Comparison of ENCODE assay signal across 8 mouse cellular contexts in genomic region chr8:126970579-126971313, GRCm38 (mm10). TPM values are rescaled to one million over a fixed set of nuclear protein-coding genes. Genes with fewer than 3 reads are reported as not detected.
DNase-seq lines count a peak whose midpoint lies in the region; ATAC-seq and TF ChIP-seq lines count a peak whose summit lies in the region.

Gene Rbm34 (minus strand): TSS chr8:126971071.

- peak; percentile 80 for DNase-seq in Patski (ENCODE audit: low read depth, low spot score)
- peak; percentile 95 to 97 for DNase-seq in cerebellum, postnatal 14 days
- DNase-seq in frontal cortex, postnatal 25 days (ENCODE audit: low spot score in 2 of 2) = peak; percentile 92
- DNase-seq in hindbrain, embryonic 14.5 days (ENCODE audit: low spot score) = peak; percentile 97
- peak; percentile 92 to 94 for DNase-seq in layer of hippocampus, postnatal 36 days
- peak; percentile 94 for DNase-seq in lung, postnatal 36 days
- peak; percentile 97 for DNase-seq in retina, postnatal 1 day
- DNase-seq in urinary bladder, adult 18-20 months (ENCODE audit: low spot score in 2 of 2) = peak; percentile 90 to 92

- under 1% methylated on average over 50 of the region's 50 CpGs for WGBS in hindbrain, embryonic 14.5 days

- no peak for TF ChIP-seq CTCF in Patski (IDR thresholded peaks at IDR 0.05)

- peak within 1 kb of the TSS; percentile 62 for H3K4me2 ChIP-seq in hindbrain, embryonic 14.5 days (replicated peaks)

- H3K27me3 ChIP-seq in Patski = no peaks in the 10 kb centered on the region
- no peaks in the 10 kb centered on the region for H3K27me3 ChIP-seq in hindbrain, embryonic 14.5 days (ENCODE audit: control insufficient read depth, insufficient read depth, low read length)

- in situ Hi-C loops in Patski (cut with MboI; ENCODE audit: low pct_unique_long_range_greater_than_20kb) = loop anchor here (25.0 kb wide), 1 partner anchor 1033 kb away; no protein-coding TSS in a partner anchor

- ATAC-seq in Patski = peak; percentile 94
- peak; percentile 98 for ATAC-seq in hindbrain, embryonic 14.5 days (ENCODE audit: low FRiP score)

- H3K27ac ChIP-seq in hindbrain, embryonic 14.5 days = peak within 1 kb of the TSS; percentile 81

- H3K9me3 ChIP-seq in hindbrain, embryonic 14.5 days (ENCODE audit: control insufficient read depth, low read length) = no peaks in the 10 kb centered on the region

- peak within 1 kb of the TSS; percentile 73 for H3K4me3 ChIP-seq in hindbrain, embryonic 14.5 days (replicated peaks; ENCODE audit: low read length)

- H3K36me3 ChIP-seq in hindbrain, embryonic 14.5 days (replicated peaks; ENCODE audit: control insufficient read depth, insufficient read depth) = peaks cover 21% of the 10 kb centered on the region; the same call in 1 of the 2 replicates

- POLR2A ChIA-PET in Patski (lab: Charles Lee) = interaction anchor here (0.8 to 1.5 kb wide), 6 partner anchors 14 to 444 kb away, joined by 3 to 7 read pairs (median 3); no protein-coding TSS in a partner anchor

- H3K9ac ChIP-seq in hindbrain, embryonic 14.5 days = peak within 1 kb of the TSS; percentile 77

- CTCF ChIA-PET in Patski (lab: Charles Lee) = interaction anchor here (0.6 to 2.0 kb wide), 4 partner anchors 20 to 489 kb away, joined by 3 to 6 read pairs (median 5); no protein-coding TSS in a partner anchor

- peaks cover 6% of the 10 kb centered on the region for H3K4me1 ChIP-seq in hindbrain, embryonic 14.5 days (replicated peaks; ENCODE audit: control insufficient read depth, insufficient read depth, low read length)

RNA-seq across cellular contexts. Expression of gene Rbm34, which starts in this region (rescaled TPM):
- 26.7 TPM for polyA plus RNA-seq in Patski (2021)
- polyA plus RNA-seq in hindbrain, embryonic 14.5 days (2014; fragmentation: Nextera tagmentation; extraction: Ambion mirVana) = 23.2 and 24.3 TPM in 2 replicates
- 10 to 100 TPM; 10.7 to 12.4 TPM for total RNA-seq in layer of hippocampus, postnatal 36 days (2021)

Comparison
In these comparisons a context has a peak if more than half of its experiments do, and no peak if none do; other contexts are left out.
1. Peak in every context shown above with its lines: DNase-seq, ATAC-seq, H3K4me3 ChIP-seq and H3K27ac ChIP-seq.